ENCODE assay signal across 9 mouse cellular contexts in genomic region chr1:152524098-152524892, GRCm38 (mm10).
DNase-seq lines count a peak whose midpoint lies in the region; ATAC-seq lines count a peak whose summit lies in the region.
"Had no signal": no experiment of that assay in that cellular context is flagged by ENCODE, and none has a peak within 500 bp of the region (broad histone marks: within the 10 kb centered on the region; RNA-seq: fewer than 3 reads in every experiment).

No protein-coding gene starts in this region.

- H3K4me3 ChIP-seq in heart, embryonic 10.5 days, result no peak overlapping the region
- H3K4me3 ChIP-seq: heart, adult 2 months had no signal

- intact Hi-C loops in heart, postnatal 10 days (cut with DNase I), result loop anchor here (2.0 to 5.0 kb wide), 4 partner anchors 99 to 378 kb away; partner anchors contain the start of genes Arpc5, Rgl1 and Smg7

- H3K27me3 ChIP-seq in heart, embryonic 10.5 days (ENCODE audit: insufficient read depth, poor library complexity, severe bottlenecking), result no peaks in the 10 kb centered on the region

- WGBS in heart, embryonic 10.5 days, result 71% methylated on average over 22 of the region's 22 CpGs

- DNase-seq in heart, embryonic 10.5 days (ENCODE audit: low spot score), result peak; percentile 69
- no peak for DNase-seq in heart, postnatal 10 days
- DNase-seq in right cerebral cortex, adult 2 months (ENCODE audit: low spot score in 2 of 2), result peak; percentile 79 to 83
- no peak for DNase-seq in right cerebral cortex, postnatal 4 days
- peak; percentile 49 to 50 for DNase-seq in layer of hippocampus, postnatal 36 days
- DNase-seq in B cell, adult 2 months, result no peak
- no peak for DNase-seq in cerebellum, postnatal 25 days

- H3K9me3 ChIP-seq in heart, embryonic 10.5 days, result no peaks in the 10 kb centered on the region

- H3K4me1 ChIP-seq in heart, embryonic 10.5 days, result peaks cover 64% of the 10 kb centered on the region

- H3K27ac ChIP-seq in heart, embryonic 10.5 days, result no peak overlapping the region

- no peak for ATAC-seq in erythroid progenitor cell, adult 5-6 weeks (replicated peaks; ENCODE audit: low FRiP score, poor library complexity, severe bottlenecking)

- peaks cover 59% of the 10 kb centered on the region for H3K36me3 ChIP-seq in heart, embryonic 10.5 days

Comparison
In these comparisons a context has a peak if more than half of its experiments do, and no peak if none do; other contexts are left out.
1. DNase-seq: peak in heart, embryonic 10.5 days (single experiment), right cerebral cortex, adult 2 months (2 of 2) and layer of hippocampus, postnatal 36 days (2 of 2); none in heart, postnatal 10 days (0 of 2), right cerebral cortex, postnatal 4 days (single experiment), B cell, adult 2 months (0 of 2) and cerebellum, postnatal 25 days (0 of 2).